Mouse (Mus musculus): Measurements from ENCODE around the gene Eif4g3. TPM values are rescaled to one million over a fixed set of nuclear protein-coding genes. Genes with fewer than 3 reads are reported as not detected.

The Eif4g3 gene
- polyA plus RNA-seq, 2 experiments = 5.6 to 15.6 TPM

DNA sequence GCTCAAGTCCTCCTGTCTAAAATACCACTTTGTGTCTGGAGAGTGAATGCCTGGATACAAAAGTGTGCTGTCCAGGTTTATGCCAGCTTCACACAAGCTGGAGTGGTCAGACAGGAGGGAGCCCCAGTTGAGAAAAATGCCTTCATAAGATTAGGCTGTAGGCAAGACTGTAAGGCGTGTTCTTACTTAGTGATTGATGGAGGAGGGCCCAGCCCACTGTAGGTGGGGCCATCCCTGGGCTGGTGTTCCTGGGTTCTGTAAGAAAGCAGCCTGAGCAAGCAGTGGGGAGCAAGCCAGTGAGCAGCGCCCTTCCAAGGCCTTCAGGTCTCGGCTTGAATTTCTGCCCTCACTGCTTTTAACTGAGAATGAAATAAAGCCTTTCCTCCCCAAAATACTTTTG, 175.3 kb downstream of the Eif4g3 start:
- 0 out of 4 replicates have a peak, but pooled peaks cover 0 to 2% of the 10 kb centered on the region in 2 experiments for H3K4me1 ChIP-seq (replicated peaks; ENCODE audit: control insufficient read depth in 2 of 2, insufficient read depth in 2 of 2, low read length in 1 of 2)
- DNase-seq (ENCODE audit: low read depth in 3 of 3, low spot score in 3 of 3) (no peak), ATAC-seq (ENCODE audit: insufficient read depth) (peak; percentile 52; the same call in 1 of the 2 replicates)
- no peak overlapping the region for H3K9ac ChIP-seq (replicated peaks)
- H3K36me3 ChIP-seq (replicated peaks; ENCODE audit: control insufficient read depth, insufficient read depth, low read depth) = peaks cover 17% of the 10 kb centered on the region
- no peak overlapping the region for H3K27ac ChIP-seq
- TF ChIP-seq EP300 (IDR thresholded peaks at IDR 0.05; ENCODE audit: low read depth) = no peak
- TF ChIP-seq CTCF (IDR thresholded peaks at IDR 0.05; ENCODE audit: low read depth) = no peak
- WGBS (ENCODE audit: insufficient replicate concordance) = 63% methylated on average over 3 of the region's 3 CpGs
- no peak overlapping the region for H3K4me2 ChIP-seq (ENCODE audit: low read depth)
- H3K27me3 ChIP-seq (ENCODE audit: control insufficient read depth, insufficient read depth, low read length) = no peaks in the 10 kb centered on the region
- H3K4me3 ChIP-seq (ENCODE audit: insufficient read depth in 1 of 2, low read depth in 2 of 2, low read length in 2 of 2) = no peak overlapping the region
- H3K9me3 ChIP-seq (ENCODE audit: control insufficient read depth, low read length) = no peaks in the 10 kb centered on the region

DNA sequence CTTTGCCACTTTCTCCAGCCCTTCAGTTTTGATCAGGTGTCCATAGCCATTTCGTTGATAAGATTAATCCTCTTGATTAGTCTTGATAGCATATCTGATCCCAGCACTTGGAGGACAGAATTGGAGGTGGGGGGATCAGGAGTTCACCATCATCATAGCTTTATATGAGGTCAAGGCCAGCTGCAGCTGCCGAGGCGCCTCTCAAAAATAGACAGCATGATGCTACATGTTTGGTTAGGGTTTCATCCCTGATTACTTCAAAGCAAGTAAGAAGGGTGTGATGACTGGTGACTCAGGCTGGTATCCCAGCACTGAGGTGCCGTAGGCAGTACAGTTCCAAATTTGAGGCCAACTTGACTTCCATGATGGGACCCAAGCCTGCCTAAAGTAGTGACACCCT, 176.6 kb downstream of the Eif4g3 start:
- peaks cover 16% of the 10 kb centered on the region for H3K36me3 ChIP-seq (replicated peaks; ENCODE audit: control insufficient read depth, insufficient read depth, low read depth)
- TF ChIP-seq EP300 (IDR thresholded peaks at IDR 0.05; ENCODE audit: low read depth) (no peak), CTCF (IDR thresholded peaks at IDR 0.05; ENCODE audit: low read depth) (no peak)
- 70% methylated on average over 4 of the region's 4 CpGs for WGBS (ENCODE audit: insufficient replicate concordance)

DNA sequence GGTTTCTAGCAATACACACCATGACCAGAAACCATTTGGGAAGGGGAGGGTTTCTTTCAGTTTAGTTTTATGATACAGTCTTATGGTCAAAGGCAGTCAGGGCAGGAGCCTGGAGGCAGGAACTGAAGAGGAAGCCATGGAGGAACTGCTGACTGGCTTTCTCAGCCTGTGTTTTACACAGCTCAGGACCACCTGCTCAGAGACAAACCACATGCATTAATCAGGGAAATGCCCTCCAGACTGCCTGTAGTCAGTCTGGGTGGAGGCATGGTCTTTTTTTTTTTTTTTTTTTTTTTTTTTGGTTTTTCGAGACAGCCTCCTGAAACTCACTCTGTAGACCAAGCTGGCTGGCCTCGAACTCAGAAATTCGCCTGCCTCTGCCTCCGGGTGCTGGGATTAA, 179.9 kb downstream of the Eif4g3 start:
- Histone ChIP-seq H3K27me3 (ENCODE audit: control insufficient read depth, insufficient read depth, low read length) (no peaks in the 10 kb centered on the region), H3K4me3 (ENCODE audit: insufficient read depth in 1 of 2, low read depth in 2 of 2, low read length in 2 of 2) (no peak overlapping the region), H3K4me1 (replicated peaks; ENCODE audit: control insufficient read depth in 2 of 2, insufficient read depth in 2 of 2, low read length in 1 of 2) (0 out of 4 replicates have a peak, but pooled peaks cover 0 to 1% of the 10 kb centered on the region in 2 experiments), H3K9ac (replicated peaks) (no peak overlapping the region), H3K36me3 (replicated peaks; ENCODE audit: control insufficient read depth, insufficient read depth, low read depth) (peaks cover 9% of the 10 kb centered on the region), H3K27ac (no peak overlapping the region), H3K4me2 (ENCODE audit: low read depth) (no peak overlapping the region), H3K9me3 (ENCODE audit: control insufficient read depth, low read length) (no peaks in the 10 kb centered on the region)
- DNase-seq (ENCODE audit: low read depth in 3 of 3, low spot score in 3 of 3) (no peak), ATAC-seq (ENCODE audit: insufficient read depth) (no peak)
- TF ChIP-seq EP300 (IDR thresholded peaks at IDR 0.05; ENCODE audit: low read depth) (no peak), CTCF (IDR thresholded peaks at IDR 0.05; ENCODE audit: low read depth) (no peak)
- 68% methylated on average over 4 of the region's 4 CpGs for WGBS (ENCODE audit: insufficient replicate concordance)

More for the DNA sequence above, 176.6 kb downstream of the Eif4g3 start:
- no peak overlapping the region for H3K9ac ChIP-seq (replicated peaks)
- H3K4me1 ChIP-seq (replicated peaks; ENCODE audit: control insufficient read depth in 2 of 2, insufficient read depth in 2 of 2, low read length in 1 of 2) = 0 out of 4 replicates have a peak, but pooled peaks cover 0 to 2% of the 10 kb centered on the region in 2 experiments
- ATAC-seq (ENCODE audit: insufficient read depth) (no peak), DNase-seq (ENCODE audit: low read depth in 3 of 3, low spot score in 3 of 3) (no peak)
- no peak overlapping the region for H3K4me2 ChIP-seq (ENCODE audit: low read depth)
- no peaks in the 10 kb centered on the region for H3K9me3 ChIP-seq (ENCODE audit: control insufficient read depth, low read length)
- H3K27me3 ChIP-seq (ENCODE audit: control insufficient read depth, insufficient read depth, low read length) = no peaks in the 10 kb centered on the region
- no peak overlapping the region for H3K4me3 ChIP-seq (ENCODE audit: insufficient read depth in 1 of 2, low read depth in 2 of 2, low read length in 2 of 2)
- H3K27ac ChIP-seq = no peak overlapping the region

DNA sequence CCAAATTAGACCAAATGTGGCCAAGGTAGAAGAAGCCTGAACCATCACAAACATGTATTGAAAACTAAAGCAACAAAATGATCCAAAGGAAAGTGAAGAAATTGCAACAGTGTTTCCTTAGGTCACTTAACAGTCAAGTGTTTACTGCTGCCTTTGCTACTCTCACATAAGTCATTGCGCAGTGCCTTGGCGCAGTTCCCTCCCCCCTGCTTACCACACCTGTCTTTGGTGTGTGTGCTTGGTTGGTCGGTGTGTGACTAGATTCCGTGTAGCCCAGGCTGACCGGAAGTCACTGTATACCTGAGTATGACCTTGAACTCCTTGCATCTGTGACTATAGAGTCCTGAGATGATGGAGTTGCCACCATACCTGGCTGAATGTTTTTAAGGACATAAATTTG, 186.6 kb downstream of the Eif4g3 start:
- TF ChIP-seq EP300 (IDR thresholded peaks at IDR 0.05; ENCODE audit: low read depth) = no peak
- no peak for TF ChIP-seq CTCF (IDR thresholded peaks at IDR 0.05; ENCODE audit: low read depth)
- Histone ChIP-seq H3K4me3 (ENCODE audit: insufficient read depth in 1 of 2, low read depth in 2 of 2, low read length in 2 of 2) (no peak overlapping the region), H3K27me3 (ENCODE audit: control insufficient read depth, insufficient read depth, low read length) (no peaks in the 10 kb centered on the region), H3K4me1 (replicated peaks; ENCODE audit: control insufficient read depth in 2 of 2, insufficient read depth in 2 of 2, low read length in 1 of 2) (no peaks in the 10 kb centered on the region; a peak in 1 of 4 replicates), H3K36me3 (replicated peaks; ENCODE audit: control insufficient read depth, insufficient read depth, low read depth) (peaks cover 14% of the 10 kb centered on the region), H3K9me3 (ENCODE audit: control insufficient read depth, low read length) (no peaks in the 10 kb centered on the region), H3K9ac (replicated peaks) (no peak overlapping the region), H3K4me2 (ENCODE audit: low read depth) (no peak overlapping the region), H3K27ac (no peak overlapping the region)
- DNase-seq (ENCODE audit: low read depth in 3 of 3, low spot score in 3 of 3) = no peak
- ATAC-seq (ENCODE audit: insufficient read depth) = no peak
- WGBS (ENCODE audit: insufficient replicate concordance) = 84% methylated on average over 5 of the region's 5 CpGs

DNA sequence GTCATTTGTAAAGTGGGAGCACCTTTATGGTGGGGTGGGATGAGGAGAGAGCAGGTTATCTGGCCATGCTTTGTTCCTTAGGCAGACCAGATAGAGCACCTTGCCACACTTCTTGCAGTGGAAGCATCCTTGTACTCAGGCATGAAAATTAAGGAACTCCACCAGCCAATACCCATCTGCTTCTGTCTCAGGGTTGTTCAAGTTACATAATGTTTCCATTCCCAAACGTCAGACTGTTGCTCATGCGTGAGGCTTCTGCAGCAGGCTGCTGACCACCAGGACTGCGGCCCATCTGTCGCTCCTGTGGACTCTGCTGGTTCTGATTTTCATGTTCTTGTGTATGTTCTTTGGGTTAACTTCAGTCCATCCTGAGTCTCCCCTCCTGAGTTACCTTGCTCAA, 187.9 kb downstream of the Eif4g3 start:
- Histone ChIP-seq H3K9ac (replicated peaks) (no peak overlapping the region), H3K4me1 (replicated peaks; ENCODE audit: control insufficient read depth in 2 of 2, insufficient read depth in 2 of 2, low read length in 1 of 2) (no peaks in the 10 kb centered on the region; a peak in 1 of 4 replicates), H3K9me3 (ENCODE audit: control insufficient read depth, low read length) (no peaks in the 10 kb centered on the region), H3K36me3 (replicated peaks; ENCODE audit: control insufficient read depth, insufficient read depth, low read depth) (peaks cover 14% of the 10 kb centered on the region), H3K27me3 (ENCODE audit: control insufficient read depth, insufficient read depth, low read length) (no peaks in the 10 kb centered on the region), H3K4me2 (ENCODE audit: low read depth) (no peak overlapping the region), H3K27ac (no peak overlapping the region), H3K4me3 (ENCODE audit: insufficient read depth in 1 of 2, low read depth in 2 of 2, low read length in 2 of 2) (no peak overlapping the region)
- TF ChIP-seq CTCF (IDR thresholded peaks at IDR 0.05; ENCODE audit: low read depth) (no peak), EP300 (IDR thresholded peaks at IDR 0.05; ENCODE audit: low read depth) (no peak)
- DNase-seq (ENCODE audit: low read depth in 3 of 3, low spot score in 3 of 3) (no peak), ATAC-seq (ENCODE audit: insufficient read depth) (no peak)
- 78% methylated on average over 4 of the region's 4 CpGs for WGBS (ENCODE audit: insufficient replicate concordance)
